Mouse (Mus musculus): Measurements from ENCODE around the gene Nupr1.

Nupr1 gene

GRCm38 (mm10) chr7:126598919-126599318 lies 31.7 kb downstream of the Nupr1 start:
- DNase-seq (ENCODE audit: low spot score in 2 of 2), result no peak

- no peak for DNase-seq (ENCODE audit: low spot score in 2 of 2)
Observed at GRCm38 (mm10) chr7:126596414-126596813, 34.2 kb downstream of the Nupr1 start.

- no peak for DNase-seq (ENCODE audit: low spot score in 2 of 2)
Observed at GRCm38 (mm10) chr7:126595890-126596289, 34.8 kb downstream of the Nupr1 start.

GRCm38 (mm10) chr7:126594862-126595561 lies 35.6 kb downstream of the Nupr1 start, which contains the start of gene Il27:
Il27 (minus strand) TSS chr7:126594941.
- no peak for DNase-seq (ENCODE audit: low spot score in 2 of 2)

GRCm38 (mm10) chr7:126587779-126588178 lies 42.9 kb downstream of the Nupr1 start:
- peak; percentile 56 to 76 for DNase-seq (ENCODE audit: low spot score in 2 of 2)

GRCm38 (mm10) chr7:126586839-126587238 lies 43.8 kb downstream of the Nupr1 start:
- no peak for DNase-seq (ENCODE audit: low spot score in 2 of 2)

GRCm38 (mm10) chr7:126585717-126586116 lies 44.9 kb downstream of the Nupr1 start, which contains the start of gene Cln3:
Cln3 (minus strand) TSS chr7:126585817.
- DNase-seq (ENCODE audit: low spot score in 2 of 2), result no peak

GRCm38 (mm10) chr7:126584506-126584977 lies 46.1 kb downstream of the Nupr1 start, which contains the start of gene Apobr:
Apobr (plus strand) TSS chr7:126584942.
- DNase-seq (ENCODE audit: low spot score in 2 of 2), result no peak

GRCm38 (mm10) chr7:126583761-126584160 lies 46.9 kb downstream of the Nupr1 start:
- no peak for DNase-seq (ENCODE audit: low spot score in 2 of 2)

- DNase-seq (ENCODE audit: low spot score in 2 of 2), result peak; percentile 92 to 94
Observed at GRCm38 (mm10) chr7:126583251-126583709, 47.4 kb downstream of the Nupr1 start.

- DNase-seq (ENCODE audit: low spot score in 2 of 2), result peak in 1 of 2 experiments; percentile 43
Observed at GRCm38 (mm10) chr7:126582759-126583158, 47.9 kb downstream of the Nupr1 start.

- DNase-seq (ENCODE audit: low spot score in 2 of 2), result no peak
Observed at GRCm38 (mm10) chr7:126581661-126582060, 49.0 kb downstream of the Nupr1 start.

GRCm38 (mm10) chr7:126579172-126579571 lies 51.5 kb downstream of the Nupr1 start:
- DNase-seq (ENCODE audit: low spot score in 2 of 2), result peak in 1 of 2 experiments; percentile 43

- peak in 1 of 2 experiments; percentile 51 for DNase-seq (ENCODE audit: low spot score in 2 of 2)
Observed at GRCm38 (mm10) chr7:126576946-126577345, 53.7 kb downstream of the Nupr1 start.

Measured in right cerebral cortex, postnatal 10 days (tissue).